Mouse (Mus musculus) spleen, adult 2 months (tissue): ENCODE measurements around the gene Smarca1.

Experiments
- CTCF ChIP-seq: fragments of 200-500 bp; IDR thresholded peaks from 2 replicates; pipeline ENCODE4 v1.5.1; 2011; ENCODE audit warnings: mild to moderate bottlenecking, inconsistent platforms; ENCODE audit not compliant: insufficient read depth, insufficient read length, insufficient replicate concordance; ENCODE audit errors: extremely low read depth
- POLR2A ChIP-seq: fragments of 200-500 bp; IDR thresholded peaks from 2 replicates; pipeline ENCODE4 v1.6.1; 2011; ENCODE audit warnings: low read depth, low read length, inconsistent platforms

GRCm38 (mm10) chrX:47930449-47930848 is 37.7 kb upstream of the Smarca1 start:
- TF ChIP-seq CTCF: no peak
- no peak for TF ChIP-seq POLR2A
